Mouse (Mus musculus) small intestine, adult 2 months (tissue): ENCODE results near the gene Fgf18.

ENCODE experiments used
- CTCF ChIP-seq: fragments of 200-500 bp; IDR thresholded peaks from 2 replicates; pipeline ENCODE4 v1.5.1; 2012; ENCODE audit warnings: low read depth, mild to moderate bottlenecking, control low read depth, inconsistent platforms, low read length, moderate library complexity, mixed read lengths; ENCODE audit not compliant: insufficient replicate concordance, insufficient read length; ENCODE audit errors: extremely low read depth
- POLR2A ChIP-seq: fragments of 200-500 bp; IDR thresholded peaks from 2 replicates; pipeline ENCODE4 v1.6.1; 2012; ENCODE audit warnings: low read depth, mild to moderate bottlenecking, control low read depth, inconsistent platforms, low read length, moderate library complexity

DNA sequence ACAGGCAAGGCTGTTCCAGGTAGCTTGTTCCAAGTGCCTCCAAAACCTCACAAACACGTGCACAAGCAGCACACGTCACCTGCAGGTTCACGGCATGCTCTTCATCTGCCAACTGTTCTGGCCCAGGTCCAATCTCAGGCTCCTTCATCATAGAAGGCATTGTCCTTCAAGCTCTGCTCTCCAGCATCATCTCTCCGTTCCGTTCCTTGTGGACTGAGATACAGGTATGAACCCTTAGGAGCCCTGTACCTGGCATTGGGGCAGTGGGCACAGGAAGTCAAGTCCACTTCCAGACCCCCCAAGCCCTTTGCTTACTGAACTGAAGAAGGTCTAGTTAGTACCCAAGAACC lies 7.1 kb downstream of the Fgf18 start:
- no peak for TF ChIP-seq POLR2A
- no peak for TF ChIP-seq CTCF
